Mouse (Mus musculus) liver, embryonic 13.5 days (tissue): ENCODE results near the gene Hoxa6. TPM values are rescaled to one million over a fixed set of nuclear protein-coding genes. Genes with fewer than 3 reads are reported as not detected.

Source experiments
- ATAC-seq: fragments of 200-750 bp; cut with Nextera tagmentation; 2 replicates; pipeline ENCODE4 v1.8.0; 2017; ENCODE audit warnings: low read depth, mild to moderate bottlenecking, moderate number of reproducible peaks, moderate library complexity
- DNase-seq: peaks from one replicate; pipeline ENCODE4 v3.0.0; 2022
- H3K27ac ChIP-seq: fragments of 300-500 bp; sonication (generic); 2 replicates; pipeline ENCODE4 v1.5.1; 2015; ENCODE audit warnings: moderate library complexity, mild to moderate bottlenecking, inconsistent platforms
- H3K27me3 ChIP-seq: fragments of 300-500 bp; sonication (generic); 2 replicates; pipeline ENCODE4 v1.6.1; 2015; ENCODE audit warnings: mild to moderate bottlenecking, inconsistent platforms
- H3K36me3 ChIP-seq: fragments of 300-500 bp; sonication (generic); 2 replicates; pipeline ENCODE4 v1.6.1; 2015; ENCODE audit warnings: mild to moderate bottlenecking, inconsistent platforms
- H3K4me1 ChIP-seq: fragments of 300-500 bp; sonication (generic); replicated peaks from 2 replicates; pipeline ENCODE4 v1.6.1; 2015; ENCODE audit warnings: inconsistent platforms
- H3K4me2 ChIP-seq: fragments of 300-500 bp; sonication (generic); 2 replicates; pipeline ENCODE4 v1.6.1; 2015; ENCODE audit warnings: inconsistent platforms, mild to moderate bottlenecking, moderate library complexity
- H3K4me3 ChIP-seq: fragments of 300-500 bp; sonication (generic); replicated peaks from 2 replicates; pipeline ENCODE4 v1.5.1; 2015; ENCODE audit warnings: mild to moderate bottlenecking, inconsistent platforms
- H3K9ac ChIP-seq: fragments of 300-500 bp; sonication (generic); 2 replicates; pipeline ENCODE4 v1.6.1; 2015; ENCODE audit warnings: mild to moderate bottlenecking, inconsistent platforms
- H3K9me3 ChIP-seq: fragments of 300-500 bp; sonication (generic); replicated peaks from 2 replicates; pipeline ENCODE4 v1.6.1; 2016; ENCODE audit warnings: inconsistent platforms
- whole genome bisulfite sequencing: fragments of 180-500 bp; shearing (Covaris S2); methylation state at CpG from one replicate; pipeline ENCODE4 v1.1.7; 2015; ENCODE audit not compliant: insufficient replicate concordance; 5-methylcytosine and 5-hydroxymethylcytosine counted together
- polyA plus RNA-seq: library from polyadenylated mRNA; unstranded; fragments of >200 nt; fragmentation: Nextera tagmentation; extraction: Ambion mirVana; gene quantifications from 2 replicates; pipeline ENCODE4 v1.2.1, GENCODE M21; 2015

Hoxa6 gene
- polyA plus RNA-seq, result not detected in 2 replicates

DNA sequence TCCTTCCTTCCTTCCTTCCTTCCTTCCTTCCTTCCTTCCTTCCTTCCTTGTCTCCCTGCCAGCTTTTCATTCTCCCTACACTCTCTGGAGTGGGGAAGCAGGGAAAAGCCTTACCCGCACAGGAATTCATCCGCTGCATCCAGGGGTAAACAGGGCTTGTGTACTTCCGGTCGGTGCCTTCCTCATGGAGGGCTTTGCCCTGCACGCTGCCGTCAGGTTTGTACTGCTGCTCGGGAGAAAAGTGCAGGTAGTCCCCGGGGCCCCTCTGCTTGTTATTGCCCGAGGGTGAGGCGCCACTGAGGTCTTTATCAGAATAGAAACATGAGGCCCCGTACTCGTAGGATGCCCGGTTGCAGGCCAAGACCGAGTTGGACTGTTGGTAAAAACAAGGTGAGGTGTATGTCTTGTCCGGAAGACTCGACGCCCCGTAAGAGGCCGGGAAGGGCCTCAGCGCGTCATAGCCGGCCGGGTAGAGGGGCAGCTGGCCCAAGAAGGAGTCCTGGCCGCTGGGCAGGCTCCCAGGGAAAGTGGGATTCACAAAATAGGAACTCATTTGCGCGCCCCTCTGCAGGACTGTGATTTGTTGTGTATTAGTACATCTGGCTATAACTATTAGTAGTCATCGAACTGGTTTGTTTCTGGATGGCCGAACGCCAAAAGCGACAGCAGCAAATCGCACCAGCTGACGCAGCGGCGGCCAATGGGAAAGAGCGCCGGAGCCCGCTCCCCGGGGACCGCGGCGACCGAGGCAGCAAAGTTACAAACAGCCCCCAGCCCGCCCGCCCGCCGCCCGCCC is at the start of gene Hoxa6:
Gene Hoxa6 (minus strand): TSS at position 651 of the 796 bp plus-strand sequence.
- peak within 1 kb of the TSS; percentile 29 for H3K4me2 ChIP-seq
- WGBS, result 6% methylated on average over 43 of the region's 47 CpGs
- H3K36me3 ChIP-seq, result no peaks in the 10 kb centered on the region
- peaks cover 100% of the 10 kb centered on the region for H3K27me3 ChIP-seq
- peaks cover 12% of the 10 kb centered on the region; the same call in 1 of the 2 replicates for H3K4me1 ChIP-seq
- DNase-seq, result no peak
- H3K9ac ChIP-seq, result no peak within 1 kb of the TSS
- H3K9me3 ChIP-seq, result no peaks in the 10 kb centered on the region
- H3K27ac ChIP-seq, result no peak within 1 kb of the TSS
- peak within 1 kb of the TSS; percentile 18; the same call in 1 of the 2 replicates for H3K4me3 ChIP-seq
- ATAC-seq, result no peak

DNA sequence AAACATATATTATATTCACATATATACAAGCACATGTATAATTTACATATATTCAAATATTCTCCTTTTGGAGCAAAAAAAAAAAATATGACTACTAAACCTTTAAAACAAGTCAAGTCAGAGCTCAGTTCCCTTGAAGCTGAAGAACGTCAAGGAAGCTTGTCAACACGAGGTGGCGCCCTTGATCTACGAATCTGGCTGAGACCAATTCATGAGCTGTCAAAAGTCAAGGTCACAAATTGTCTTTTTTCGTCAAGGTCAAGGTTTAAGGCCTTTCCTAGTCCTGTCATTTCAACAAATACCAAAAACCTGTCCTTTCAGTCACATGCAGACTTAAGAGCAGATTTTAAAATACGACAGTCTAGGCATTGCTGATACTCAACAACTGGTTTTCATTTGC is 48.4 kb upstream of the Hoxa6 start:
- H3K9me3 ChIP-seq, result no peaks in the 10 kb centered on the region
- ATAC-seq (no peak), DNase-seq (no peak)
- peaks cover 98% of the 10 kb centered on the region for H3K27me3 ChIP-seq
- H3K36me3 ChIP-seq, result no peaks in the 10 kb centered on the region
- under 1% methylated on average over 6 of the region's 6 CpGs for WGBS
- no peak overlapping the region for H3K4me3 ChIP-seq
- no peak overlapping the region for H3K9ac ChIP-seq
- 0 out of 2 replicates have a peak, but pooled peaks cover 3% of the 10 kb centered on the region for H3K4me1 ChIP-seq
- H3K27ac ChIP-seq, result no peak overlapping the region
- no peak overlapping the region for H3K4me2 ChIP-seq

DNA sequence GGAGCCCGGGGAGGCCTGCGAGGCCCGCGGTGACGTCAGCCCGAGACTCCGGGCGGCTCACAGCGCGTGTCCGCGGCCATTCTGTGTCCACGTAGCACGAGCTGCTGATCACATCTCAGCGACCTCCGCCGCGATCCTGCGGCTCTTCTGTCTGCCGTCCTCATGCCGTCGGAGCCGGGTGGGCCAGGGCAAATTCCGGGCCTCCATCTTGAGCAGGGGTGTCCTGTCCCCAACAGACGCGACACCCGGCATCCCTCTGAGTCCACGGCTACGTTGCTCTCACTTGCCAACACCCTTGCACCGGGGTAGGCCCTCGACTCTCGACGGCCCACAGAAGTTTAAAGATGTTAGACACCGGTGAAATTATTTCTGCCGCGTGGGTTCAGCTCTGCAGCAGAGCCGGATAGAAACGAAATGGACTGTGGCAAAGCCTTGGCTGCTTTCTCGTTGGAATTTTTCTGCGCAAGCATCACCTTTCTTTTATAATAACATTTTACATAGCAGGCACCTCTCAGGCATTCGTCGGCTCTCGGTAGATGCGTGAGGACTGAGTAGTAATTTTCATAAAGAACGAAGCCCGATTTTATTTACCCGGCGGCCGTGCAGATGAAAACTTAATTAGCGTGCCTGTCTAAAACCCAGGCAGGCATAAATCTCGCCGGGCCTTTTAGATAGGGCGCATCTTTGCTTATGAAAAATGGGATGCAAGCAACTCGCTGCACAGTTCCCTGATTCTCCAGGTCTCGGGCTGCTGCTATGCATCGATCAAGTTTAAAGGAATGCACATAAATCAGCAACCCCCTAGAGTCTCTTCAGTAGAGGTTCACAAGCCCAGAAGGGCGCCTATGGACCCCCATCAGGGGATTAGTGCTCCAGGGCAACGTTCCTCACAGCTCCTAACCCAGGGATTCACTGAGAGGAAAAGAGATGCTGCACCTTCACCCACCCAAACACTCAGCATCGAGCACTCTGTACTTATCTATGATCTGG is 45.3 kb upstream of the Hoxa6 start:
- ATAC-seq (no peak), DNase-seq (no peak)
- H3K9ac ChIP-seq, result no peak overlapping the region
- WGBS, result 2% methylated on average over 59 of the region's 59 CpGs
- H3K27ac ChIP-seq, result no peak overlapping the region
- no peaks in the 10 kb centered on the region for H3K4me1 ChIP-seq
- no peak overlapping the region for H3K4me2 ChIP-seq
- peak overlapping the region; percentile 10; the same call in 1 of the 2 replicates for H3K4me3 ChIP-seq
- H3K27me3 ChIP-seq, result peaks cover 98% of the 10 kb centered on the region
- no peaks in the 10 kb centered on the region for H3K9me3 ChIP-seq
- no peaks in the 10 kb centered on the region for H3K36me3 ChIP-seq

DNA sequence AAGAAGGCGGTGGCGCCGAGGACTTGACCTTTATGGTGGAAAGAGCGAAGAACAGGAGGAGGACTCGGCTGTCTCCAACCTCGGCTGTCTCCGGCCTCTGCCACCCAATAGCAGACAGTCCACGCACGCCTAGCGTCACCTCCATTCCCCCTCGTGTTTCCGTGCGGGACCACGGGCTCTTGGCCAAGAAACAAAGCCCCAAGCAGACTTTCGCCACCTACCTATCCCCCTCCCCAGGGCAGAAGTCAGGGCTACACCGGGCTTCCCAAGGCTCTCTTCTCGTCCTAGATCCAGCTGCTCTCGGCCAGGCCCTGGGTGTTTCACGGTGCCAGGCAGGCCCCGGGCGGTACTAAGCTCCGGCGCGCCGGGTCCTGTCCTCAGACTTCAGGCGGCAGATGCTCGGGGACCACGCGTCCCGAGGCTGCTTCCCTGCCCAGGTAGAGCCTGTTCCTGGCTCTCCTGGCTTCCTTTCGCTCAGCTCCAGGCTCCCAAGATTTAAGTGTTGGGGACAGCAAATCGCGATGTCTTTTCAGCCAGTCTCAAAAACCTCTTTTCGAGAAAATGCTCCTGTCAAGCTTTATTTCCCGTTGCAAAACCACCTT is 44.4 kb upstream of the Hoxa6 start:
- Histone ChIP-seq H3K9ac (no peak overlapping the region), H3K27ac (no peak overlapping the region), H3K4me2 (no peak overlapping the region), H3K27me3 (peaks cover 98% of the 10 kb centered on the region), H3K9me3 (no peaks in the 10 kb centered on the region), H3K4me1 (no peaks in the 10 kb centered on the region), H3K36me3 (no peaks in the 10 kb centered on the region), H3K4me3 (0 out of 2 replicates have a peak overlapping the region, but pooled peaks have one; percentile 10)
- 2% methylated on average over 35 of the region's 35 CpGs for WGBS
- no peak for ATAC-seq
- DNase-seq, result no peak

DNA sequence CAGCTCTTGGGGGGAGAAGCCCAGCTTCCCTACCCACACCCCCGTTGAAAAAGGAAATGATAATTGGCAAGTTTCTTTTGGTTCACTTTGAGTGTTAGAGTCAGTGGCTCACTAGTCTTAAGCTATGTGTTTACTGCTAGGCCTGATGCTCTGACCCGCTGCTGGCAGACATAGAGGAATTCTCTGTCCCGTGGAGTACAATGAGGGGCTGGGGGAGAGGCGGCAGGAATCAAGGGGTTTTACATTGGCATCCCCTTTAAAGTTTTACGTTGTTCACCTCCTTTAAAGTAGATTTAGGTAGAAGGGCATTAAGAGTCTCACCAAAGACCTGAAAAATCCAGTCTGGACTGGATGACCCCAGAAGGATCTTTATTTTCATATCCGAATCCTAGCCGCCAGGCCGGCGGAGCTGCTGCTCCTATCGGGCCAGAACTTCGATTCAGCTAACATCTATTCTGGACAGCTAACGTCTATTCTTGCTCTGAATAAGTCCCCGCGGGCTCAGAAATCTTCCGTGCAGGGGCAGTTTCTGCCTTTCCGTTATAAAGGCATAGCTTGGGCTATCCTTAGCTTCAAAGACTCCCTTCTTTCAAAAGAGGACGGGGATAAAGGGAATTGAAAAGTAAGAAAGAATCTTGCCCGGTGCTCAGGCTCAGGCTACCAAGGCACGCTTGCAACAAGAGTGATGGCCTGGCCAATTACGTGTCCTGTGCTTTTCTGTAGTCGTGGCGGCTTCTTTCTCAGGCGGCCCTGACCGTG is 43.7 kb upstream of the Hoxa6 start:
- H3K4me2 ChIP-seq, result no peak overlapping the region
- no peak for ATAC-seq
- H3K36me3 ChIP-seq, result no peaks in the 10 kb centered on the region
- no peaks in the 10 kb centered on the region for H3K9me3 ChIP-seq
- H3K9ac ChIP-seq, result no peak overlapping the region
- no peak for DNase-seq
- no peak overlapping the region for H3K4me3 ChIP-seq
- H3K27ac ChIP-seq, result no peak overlapping the region
- H3K4me1 ChIP-seq, result no peaks in the 10 kb centered on the region
- peaks cover 99% of the 10 kb centered on the region for H3K27me3 ChIP-seq
- WGBS, result 2% methylated on average over 24 of the region's 24 CpGs

DNA sequence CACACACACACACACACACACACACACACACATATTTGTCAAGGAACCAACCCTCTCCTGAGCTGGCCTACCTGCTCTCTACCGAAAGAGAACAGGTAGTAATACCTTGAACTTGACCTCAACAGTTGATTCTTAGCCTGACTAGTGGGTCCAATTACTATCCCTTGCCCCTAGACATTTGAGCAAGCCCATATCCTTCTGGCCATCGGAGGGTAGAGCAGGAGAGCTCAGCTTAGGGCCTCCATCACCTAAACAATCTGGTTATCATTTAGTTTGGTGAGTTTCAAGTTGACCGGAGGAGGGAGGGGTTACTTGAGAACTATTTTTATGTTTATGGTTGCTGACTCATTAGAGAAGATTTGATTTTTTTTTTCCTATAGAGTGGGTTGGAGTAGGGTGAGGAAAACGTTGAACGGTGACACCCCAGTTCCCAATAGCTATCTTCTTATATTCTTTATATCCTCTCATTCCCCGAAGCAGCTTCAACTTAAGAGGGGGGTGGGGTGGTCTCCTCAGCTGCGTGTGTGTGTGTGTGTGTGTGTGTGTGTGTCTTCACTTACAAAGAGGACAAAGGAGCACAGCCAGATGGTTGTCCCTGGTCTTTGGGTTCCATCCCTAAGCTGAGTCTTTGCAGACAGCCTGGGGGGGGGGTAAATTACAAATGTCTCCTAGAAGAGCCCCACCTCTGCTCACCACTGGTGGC is 42.8 kb upstream of the Hoxa6 start:
- H3K27ac ChIP-seq, result no peak overlapping the region
- H3K4me2 ChIP-seq, result no peak overlapping the region
- no peak overlapping the region for H3K9ac ChIP-seq
- no peak for ATAC-seq
- peaks cover 100% of the 10 kb centered on the region for H3K27me3 ChIP-seq
- no peak overlapping the region for H3K4me3 ChIP-seq
- WGBS, result 9% methylated on average over 7 of the region's 7 CpGs
- no peaks in the 10 kb centered on the region for H3K4me1 ChIP-seq
- no peaks in the 10 kb centered on the region for H3K36me3 ChIP-seq
- no peak for DNase-seq
- H3K9me3 ChIP-seq, result no peaks in the 10 kb centered on the region

DNA sequence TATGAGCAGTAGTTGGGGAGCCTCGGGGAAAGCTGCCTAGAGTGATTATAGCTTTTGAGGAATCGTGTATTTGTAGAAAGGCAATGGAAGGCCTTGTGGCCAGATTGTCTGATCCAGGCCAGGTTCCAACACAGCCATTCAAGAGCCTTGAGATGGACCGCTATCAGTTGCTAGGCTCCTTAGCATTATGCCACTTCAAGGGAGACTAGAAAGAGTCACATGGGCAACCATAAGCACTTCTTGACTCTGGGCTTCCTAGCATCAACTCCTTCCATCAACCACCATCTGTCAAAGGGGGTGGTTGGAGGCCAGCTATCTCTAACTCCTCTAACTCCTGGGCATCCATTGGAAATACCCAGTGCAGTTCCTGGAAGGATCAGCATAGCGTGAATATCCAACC is 41.3 kb upstream of the Hoxa6 start:
- no peak overlapping the region for H3K27ac ChIP-seq
- 0 out of 2 replicates have a peak, but pooled peaks cover 2% of the 10 kb centered on the region for H3K4me1 ChIP-seq
- ATAC-seq (no peak), DNase-seq (no peak)
- no peaks in the 10 kb centered on the region for H3K36me3 ChIP-seq
- 3% methylated on average over 4 of the region's 4 CpGs for WGBS
- no peak overlapping the region for H3K4me3 ChIP-seq
- peaks cover 100% of the 10 kb centered on the region for H3K27me3 ChIP-seq
- H3K9me3 ChIP-seq, result no peaks in the 10 kb centered on the region
- H3K4me2 ChIP-seq, result no peak overlapping the region
- H3K9ac ChIP-seq, result no peak overlapping the region

DNA sequence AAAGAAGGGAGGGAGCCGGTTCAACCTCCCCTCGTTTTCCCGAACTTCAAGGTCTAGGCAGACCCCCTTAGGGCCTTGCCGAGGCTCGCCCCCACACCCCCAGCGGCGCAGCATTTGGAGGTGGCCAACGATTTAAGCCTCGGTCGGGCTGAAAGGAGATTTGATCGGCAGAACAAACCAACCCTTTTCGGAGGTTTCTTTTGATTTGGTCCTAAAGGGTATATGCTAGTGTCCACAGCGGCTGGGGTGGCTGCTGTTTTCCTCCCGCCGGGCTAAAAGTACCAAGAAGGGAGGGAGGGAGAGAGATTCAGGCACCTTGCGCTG is 40.9 kb upstream of the Hoxa6 start:
- H3K4me2 ChIP-seq, result no peak overlapping the region
- DNase-seq (no peak), ATAC-seq (no peak)
- WGBS, result 1% methylated on average over 16 of the region's 16 CpGs
- H3K9ac ChIP-seq, result no peak overlapping the region
- H3K4me1 ChIP-seq, result 0 out of 2 replicates have a peak, but pooled peaks cover 2% of the 10 kb centered on the region
- peaks cover 100% of the 10 kb centered on the region for H3K27me3 ChIP-seq
- no peaks in the 10 kb centered on the region for H3K9me3 ChIP-seq
- no peak overlapping the region for H3K4me3 ChIP-seq
- no peak overlapping the region for H3K27ac ChIP-seq
- H3K36me3 ChIP-seq, result no peaks in the 10 kb centered on the region

DNA sequence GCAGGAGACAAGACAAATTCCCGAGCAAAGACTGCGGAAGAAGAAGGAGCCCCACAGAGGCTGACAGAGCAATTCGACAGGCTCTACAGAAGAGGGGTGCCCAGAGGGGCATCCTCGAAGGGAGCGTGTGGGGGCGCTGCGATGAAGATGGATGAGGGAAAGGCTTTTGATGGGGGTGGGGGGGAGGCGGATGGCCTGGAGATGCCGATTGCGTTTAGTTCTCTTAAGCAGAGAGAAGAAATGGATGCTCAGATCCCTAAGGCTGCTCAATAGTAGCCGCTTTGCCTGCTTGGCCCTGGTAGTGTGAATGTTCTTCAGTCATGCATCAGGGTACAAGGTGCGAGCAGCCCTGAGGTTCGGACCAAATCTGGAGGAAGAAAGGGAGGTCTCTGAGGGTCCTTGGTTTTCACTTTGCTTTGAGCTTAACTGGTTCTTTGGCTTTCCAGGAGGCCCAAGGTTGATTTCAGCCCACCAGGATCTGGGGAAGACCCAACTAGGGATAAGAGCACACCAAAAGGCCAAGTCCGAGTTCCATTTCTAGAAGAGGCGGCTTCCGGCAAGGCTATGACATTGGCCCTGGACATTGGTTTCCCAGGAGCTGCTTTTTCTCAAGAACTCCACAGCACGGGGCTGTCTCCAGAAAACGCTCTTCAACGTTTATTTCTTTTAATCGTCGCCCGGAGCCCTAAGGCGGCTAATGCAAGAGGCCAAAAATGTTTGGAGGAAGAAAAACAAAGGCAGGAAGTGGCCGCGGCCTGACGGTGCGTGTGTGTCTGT is 40.3 kb upstream of the Hoxa6 start:
- Histone ChIP-seq H3K9ac (no peak overlapping the region), H3K4me2 (no peak overlapping the region), H3K36me3 (no peaks in the 10 kb centered on the region), H3K27me3 (peaks cover 100% of the 10 kb centered on the region), H3K4me1 (0 out of 2 replicates have a peak, but pooled peaks cover 2% of the 10 kb centered on the region), H3K27ac (no peak overlapping the region), H3K4me3 (no peak overlapping the region), H3K9me3 (no peaks in the 10 kb centered on the region)
- 3% methylated on average over 27 of the region's 27 CpGs for WGBS
- DNase-seq, result no peak
- no peak for ATAC-seq
